Mouse (Mus musculus) common myeloid progenitor, adult 5-6 weeks (primary cell): Measurements from ENCODE around the gene Adamts14. TPM values are rescaled to one million over a fixed set of nuclear protein-coding genes. Genes with fewer than 3 reads are reported as not detected.

Source experiments
- ATAC-seq: replicated peaks from 2 replicates; pipeline ENCODE4 v1.8.0; 2016; ENCODE audit warnings: low read depth, mild to moderate bottlenecking, moderate TSS enrichment, inconsistent platforms; ENCODE audit not compliant: poor library complexity, severe bottlenecking
- total RNA-seq: library from RNA; stranded (forward); fragments of 200-1000, 187-1606 nt; gene quantifications from 2 replicates; pipeline ENCODE4 v1.2.3, GENCODE M21; 2017

Adamts14 gene
- total RNA-seq, 1 experiment from 2014 or later, result 0.14 TPM

- ATAC-seq, result no peak
Measured at GRCm38 (mm10) chr10:61155611-61156010, 117.6 kb downstream of the Adamts14 start.

- ATAC-seq, result no peak
Measured at GRCm38 (mm10) chr10:61152131-61152530, 121.1 kb downstream of the Adamts14 start.

GRCm38 (mm10) chr10:61150616-61151015, 122.6 kb downstream of the Adamts14 start:
- ATAC-seq, result no peak

- no peak for ATAC-seq
Measured at GRCm38 (mm10) chr10:61149476-61149875, 123.8 kb downstream of the Adamts14 start.

GRCm38 (mm10) chr10:61147157-61148040, 125.8 kb downstream of the Adamts14 start, which contains the start of gene Sgpl1:
Gene Sgpl1 (minus strand): TSS chr10:61147703.
- ATAC-seq, result peak; percentile 72

Other genes starting within 250 kb of the Adamts14 start
- 2.4 and 3.5 TPM in 2 replicates for gene Pcbd1, start 184.1 kb downstream of the Adamts14 start, total RNA-seq
- 26.1 and 42.9 TPM in 2 replicates for gene Sgpl1, start 125.7 kb downstream of the Adamts14 start, total RNA-seq
- not detected in 2 replicates for gene Tbata, start 101.5 kb downstream of the Adamts14 start, total RNA-seq
- gene Prf1, start 24.4 kb upstream of the Adamts14 start, total RNA-seq, result not detected in 2 replicates
- 0.09 TPM in 1 of 2 replicates, not detected in the other for gene Pald1, start 110.1 kb upstream of the Adamts14 start, total RNA-seq
- not detected in 2 replicates for gene Nodal, start 144.5 kb upstream of the Adamts14 start, total RNA-seq
- gene Eif4ebp2, start 179.2 kb upstream of the Adamts14 start, total RNA-seq, result 17.7 and 29.8 TPM in 2 replicates
- gene Lrrc20, start 202.4 kb upstream of the Adamts14 start, total RNA-seq, result 3.6 and 6.9 TPM in 2 replicates